Mouse (Mus musculus) brain, embryonic 14.5 days (tissue): ENCODE measurements around the gene Pdk2.

Experiments used
- CTCF ChIP-seq: fragments of 200-500 bp; IDR thresholded peaks from 2 replicates; pipeline ENCODE4 v1.5.1; 2012; ENCODE audit warnings: inconsistent platforms, mild to moderate bottlenecking, moderate library complexity, borderline replicate concordance; ENCODE audit not compliant: insufficient read depth, insufficient read length; ENCODE audit errors: extremely low read depth
- POLR2A ChIP-seq: fragments of 200-500 bp; IDR thresholded peaks from 2 replicates; pipeline ENCODE4 v1.6.1; 2012; ENCODE audit warnings: mild to moderate bottlenecking, inconsistent platforms, borderline replicate concordance; ENCODE audit not compliant: poor library complexity, insufficient read depth, insufficient read length, severe bottlenecking; ENCODE audit errors: extremely low read depth

DNA sequence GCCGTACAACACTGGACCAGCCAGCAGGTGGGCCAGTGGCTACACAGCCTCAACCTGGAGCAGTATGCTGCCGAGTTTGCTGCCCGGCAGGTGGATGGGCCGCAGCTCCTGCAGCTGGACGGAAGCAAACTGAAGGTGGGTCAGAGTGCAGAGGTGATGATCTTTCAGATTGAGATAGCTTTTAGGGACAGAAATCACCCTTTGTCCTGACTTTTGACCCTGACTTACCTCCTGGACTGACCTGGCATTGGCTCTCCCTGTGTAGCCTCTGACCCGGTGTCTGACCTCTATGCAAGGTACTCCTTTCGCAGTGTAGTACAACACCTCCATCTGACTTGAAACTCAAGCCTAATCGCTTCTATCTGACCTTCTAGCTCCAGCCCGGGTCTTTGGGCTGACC, 17.7 kb downstream of the Pdk2 start:
- no peak for TF ChIP-seq POLR2A
- TF ChIP-seq CTCF, result no peak
